Mouse (Mus musculus): ENCODE measurements around the gene Mta2. TPM values are rescaled to one million over a fixed set of nuclear protein-coding genes. Genes with fewer than 3 reads are reported as not detected.

Mta2 gene
- total and polyA plus RNA-seq, 3 experiments: 116 to 171 (median 167) TPM

GRCm38 (mm10) chr19:8988346-8989065 is 46.8 kb downstream of the Mta2 start (continued):
- TF ChIP-seq E2F4 (IDR thresholded peaks at IDR 0.05; ENCODE audit: borderline replicate concordance, low read depth, low read length) (no peak), UBTF (IDR thresholded peaks at IDR 0.05; ENCODE audit: borderline replicate concordance, insufficient read depth, low read depth, low read length) (no peak)

DNA sequence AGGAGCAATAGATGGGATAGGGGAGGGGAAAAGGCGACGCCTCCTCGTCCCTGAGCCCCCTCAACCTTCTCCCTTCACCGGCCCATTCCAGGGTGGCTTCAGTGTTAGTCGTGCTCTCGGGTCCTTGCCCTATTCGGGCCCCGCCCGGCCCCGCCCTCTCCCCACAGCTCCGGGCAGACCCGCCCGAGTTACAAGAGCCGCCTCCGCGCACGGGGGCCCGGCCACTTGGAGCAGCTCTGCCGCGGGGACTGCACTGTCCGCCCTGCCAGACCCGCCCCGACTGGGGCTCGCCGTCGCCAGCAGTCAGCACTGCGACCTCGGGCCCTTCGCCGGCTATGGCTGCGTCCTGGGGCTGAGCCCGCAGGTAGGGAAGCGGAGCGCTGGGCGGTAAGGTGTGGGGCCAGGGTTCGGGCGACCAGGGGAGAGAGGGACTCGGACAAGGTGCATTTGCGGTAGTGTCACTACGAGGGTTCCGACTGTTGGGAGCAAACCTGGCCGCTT is 47.4 kb downstream of the Mta2 start, which contains the start of gene Ahnak:
Gene Ahnak (plus strand): TSS at position 219 of the 501 bp plus-strand sequence.
- H3K27ac ChIP-seq (ENCODE audit: control insufficient read depth, low read depth, low read length): no peak within 1 kb of the TSS
- H3K27me3 ChIP-seq (ENCODE audit: control insufficient read depth in 1 of 2, insufficient read depth in 2 of 2, low read length in 2 of 2): no peaks in the 10 kb centered on the region; a peak in 1 of 4 replicates
- H3K79me2 ChIP-seq (ENCODE audit: control insufficient read depth, insufficient read depth, low read length, poor library complexity): no peaks in the 10 kb centered on the region
- H3K9ac ChIP-seq (ENCODE audit: control insufficient read depth, low read depth, low read length, poor library complexity, severe bottlenecking): peak within 1 kb of the TSS; percentile 55
- TF ChIP-seq JUND (IDR thresholded peaks at IDR 0.05; ENCODE audit: low read depth, low read length) (no peak), SMC3 (IDR thresholded peaks at IDR 0.05; ENCODE audit: low read depth, low read length) (no peak), ZKSCAN1 (IDR thresholded peaks at IDR 0.05; ENCODE audit: low read depth, low read length) (no peak), CHD1 (IDR thresholded peaks at IDR 0.05; ENCODE audit: low read depth, low read length) (no peak), POLR2A (IDR thresholded peaks at IDR 0.05; ENCODE audit: control insufficient read depth in 1 of 2, insufficient read depth in 1 of 2, low read depth in 1 of 2, low read length in 2 of 2, poor library complexity in 1 of 2) (no peak), ZNF384 (IDR thresholded peaks at IDR 0.05; ENCODE audit: low read depth, low read length) (no peak), KAT2A (conservative IDR thresholded peaks at IDR 0.05; ENCODE audit: low read depth, low read length) (no peak), UBTF (IDR thresholded peaks at IDR 0.05; ENCODE audit: borderline replicate concordance, insufficient read depth, low read depth, low read length) (no peak), CHD2 (IDR thresholded peaks at IDR 0.05; ENCODE audit: low read length) (no peak), MAX (IDR thresholded peaks at IDR 0.05; ENCODE audit: low read length) (no peak), TBP (IDR thresholded peaks at IDR 0.05; ENCODE audit: low read depth, low read length) (no peak), ETS1 (IDR thresholded peaks at IDR 0.05; ENCODE audit: low read depth, low read length) (no peak), POLR2AphosphoS5 (IDR thresholded peaks at IDR 0.05; ENCODE audit: borderline replicate concordance, low read depth, low read length) (no peak), NRF1 (IDR thresholded peaks at IDR 0.05; ENCODE audit: insufficient read depth, low read depth, low read length, poor library complexity, severe bottlenecking) (no peak), NELFE (IDR thresholded peaks at IDR 0.05; ENCODE audit: low read depth, low read length) (no peak), ZC3H11A (IDR thresholded peaks at IDR 0.05; ENCODE audit: low read depth, low read length) (no peak), HCFC1 (IDR thresholded peaks at IDR 0.05; ENCODE audit: low read depth, low read length) (no peak), BHLHE40 (IDR thresholded peaks at IDR 0.05; ENCODE audit: borderline replicate concordance, low read depth, low read length) (no peak), E2F4 (IDR thresholded peaks at IDR 0.05; ENCODE audit: borderline replicate concordance, low read depth, low read length) (no peak), POLR2AphosphoS2 (IDR thresholded peaks at IDR 0.05; ENCODE audit: low read length) (no peak)
- peaks cover 4 to 18% of the 10 kb centered on the region in 2 experiments for H3K4me1 ChIP-seq (ENCODE audit: control insufficient read depth in 1 of 2, insufficient read depth in 2 of 2, low read length in 2 of 2)
- DNase-seq (ENCODE audit: low read depth, low spot score): peak; percentile 46
- no peaks in the 10 kb centered on the region for H3K9me3 ChIP-seq (replicated peaks; ENCODE audit: insufficient read depth, low read length)
- H3K4me3 ChIP-seq (ENCODE audit: control insufficient read depth in 1 of 2, insufficient read depth in 1 of 2, low read depth in 2 of 2, low read length in 2 of 2): peak within 1 kb of the TSS; percentile 45 to 67
- peaks cover 0 to 6% of the 10 kb centered on the region in 2 experiments; a peak in 2 of 4 replicates for H3K36me3 ChIP-seq (ENCODE audit: control insufficient read depth in 1 of 2, insufficient read depth in 2 of 2, low read length in 2 of 2)
